Mouse (Mus musculus): ENCODE data around the gene Dnajc17.
A peak's percentile ranks its signal among the peaks of the same experiment; 100 is the strongest.

Gene Dnajc17

DNA sequence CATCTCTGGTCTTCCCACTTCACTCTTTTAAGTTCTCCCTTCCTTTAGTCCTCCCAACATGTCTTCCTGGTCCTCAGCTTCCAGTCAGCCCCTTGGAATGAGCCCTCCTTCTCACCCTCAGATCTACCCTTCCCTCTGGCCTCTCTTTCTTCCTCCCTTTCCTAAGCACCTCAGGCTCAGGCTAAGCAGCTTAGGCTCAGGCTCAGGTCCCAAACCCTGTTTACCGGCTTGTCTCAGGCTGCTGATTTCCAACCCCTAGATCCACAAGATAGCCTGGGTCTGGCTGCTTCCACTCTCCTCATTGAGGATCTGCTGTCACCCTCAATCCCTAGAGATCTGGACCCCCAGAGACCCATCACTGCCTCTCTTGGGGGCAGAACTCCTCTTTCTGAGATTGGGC lies 10.5 kb downstream of the Dnajc17 start:
- DNase-seq (ENCODE audit: low spot score): no peak

DNA sequence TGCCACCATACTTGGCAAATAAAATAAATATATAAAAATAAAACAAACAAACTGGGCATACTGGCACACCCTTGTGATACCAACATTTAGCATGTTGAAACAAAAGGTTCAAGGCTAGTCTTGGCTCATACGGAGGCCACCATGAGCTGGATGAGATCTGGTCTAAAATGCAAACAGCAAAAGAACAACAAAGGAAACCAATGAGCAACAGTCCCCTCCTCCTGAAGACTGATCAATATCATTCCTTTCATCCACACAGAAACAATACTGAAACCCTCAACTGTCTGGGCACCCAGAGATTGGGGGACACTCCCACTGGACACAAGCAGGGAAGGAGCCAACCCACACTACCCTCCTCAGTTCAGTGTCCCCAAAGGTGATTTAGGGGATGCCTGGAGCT lies 11.1 kb downstream of the Dnajc17 start:
- DNase-seq (ENCODE audit: low spot score): no peak

DNA sequence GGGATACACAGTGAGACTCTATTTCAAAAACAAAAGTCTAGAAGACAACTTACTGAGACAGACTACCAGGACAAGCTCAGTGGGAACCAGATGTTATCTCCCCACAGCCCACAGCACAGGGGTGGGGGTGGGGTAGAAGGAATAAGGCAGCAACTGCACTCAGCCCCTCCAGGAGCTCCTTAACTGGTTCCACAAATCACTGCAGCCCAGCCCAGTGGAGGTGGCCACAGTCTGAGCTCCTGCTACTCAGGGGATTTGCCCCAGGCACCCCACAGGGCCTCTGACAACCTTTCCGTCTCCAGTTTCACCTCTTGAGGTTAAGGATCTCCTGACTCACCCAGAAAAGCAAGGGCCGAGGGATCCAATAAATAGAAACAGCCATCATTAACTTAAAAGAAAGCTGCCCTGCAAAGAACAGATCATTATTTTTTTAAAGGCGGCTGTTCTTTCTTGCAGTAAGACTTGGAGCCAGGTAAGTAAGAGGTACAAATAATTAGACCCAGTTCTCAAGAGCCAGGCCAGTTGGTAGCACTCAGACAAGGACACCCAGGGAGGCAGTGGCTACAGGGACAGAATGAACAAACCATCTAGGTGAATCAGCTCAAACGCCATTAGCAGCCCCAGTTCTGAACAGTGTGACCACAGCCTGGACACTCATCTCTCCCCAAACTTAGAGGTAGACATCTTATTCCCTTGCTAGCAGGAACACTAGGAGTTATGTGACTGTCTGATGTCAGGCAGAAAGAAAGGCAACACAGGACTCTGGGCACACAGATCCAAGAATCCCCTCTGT lies 12.1 kb downstream of the Dnajc17 start:
- DNase-seq (ENCODE audit: low spot score): no peak

DNA sequence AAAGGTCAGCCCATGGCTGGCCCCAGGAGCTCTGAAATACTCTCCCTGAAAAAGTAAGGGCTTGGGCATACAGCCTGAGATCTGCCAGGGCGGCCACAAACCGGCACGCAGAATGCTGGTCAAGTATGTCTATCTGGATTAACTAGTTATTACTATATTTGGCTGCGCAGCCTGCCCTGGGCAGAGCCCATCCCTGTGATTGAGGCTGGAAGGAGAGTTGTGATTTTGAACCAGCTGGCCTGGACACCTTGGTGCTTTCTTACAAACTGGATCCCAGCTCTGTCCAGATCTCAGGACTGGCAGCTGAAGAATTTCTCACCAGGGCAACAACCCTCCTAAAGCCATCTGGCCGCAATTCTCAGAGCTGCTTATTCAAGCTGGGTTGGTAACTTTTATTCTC lies 14.5 kb downstream of the Dnajc17 start:
- DNase-seq (ENCODE audit: low spot score): no peak

DNA sequence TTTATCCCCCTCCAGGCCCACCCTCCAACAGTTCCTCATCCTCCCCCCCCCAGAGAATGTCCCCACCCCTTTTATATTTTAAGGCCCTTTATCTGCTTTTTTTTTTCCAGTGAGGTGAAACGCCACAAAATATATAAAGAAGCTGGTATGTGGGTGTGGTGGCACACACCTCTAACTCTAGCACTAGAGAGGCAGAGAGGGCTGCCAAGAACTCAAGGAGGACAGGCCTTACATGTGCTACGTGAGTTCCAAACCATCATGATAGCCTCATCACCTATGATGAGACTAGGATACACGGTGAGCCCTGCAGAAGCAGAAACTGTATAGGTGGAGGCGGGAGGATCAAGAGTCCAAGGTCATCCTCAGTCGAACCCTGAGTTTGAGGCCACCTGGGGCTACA lies 17.6 kb downstream of the Dnajc17 start:
- DNase-seq (ENCODE audit: low spot score): no peak

DNA sequence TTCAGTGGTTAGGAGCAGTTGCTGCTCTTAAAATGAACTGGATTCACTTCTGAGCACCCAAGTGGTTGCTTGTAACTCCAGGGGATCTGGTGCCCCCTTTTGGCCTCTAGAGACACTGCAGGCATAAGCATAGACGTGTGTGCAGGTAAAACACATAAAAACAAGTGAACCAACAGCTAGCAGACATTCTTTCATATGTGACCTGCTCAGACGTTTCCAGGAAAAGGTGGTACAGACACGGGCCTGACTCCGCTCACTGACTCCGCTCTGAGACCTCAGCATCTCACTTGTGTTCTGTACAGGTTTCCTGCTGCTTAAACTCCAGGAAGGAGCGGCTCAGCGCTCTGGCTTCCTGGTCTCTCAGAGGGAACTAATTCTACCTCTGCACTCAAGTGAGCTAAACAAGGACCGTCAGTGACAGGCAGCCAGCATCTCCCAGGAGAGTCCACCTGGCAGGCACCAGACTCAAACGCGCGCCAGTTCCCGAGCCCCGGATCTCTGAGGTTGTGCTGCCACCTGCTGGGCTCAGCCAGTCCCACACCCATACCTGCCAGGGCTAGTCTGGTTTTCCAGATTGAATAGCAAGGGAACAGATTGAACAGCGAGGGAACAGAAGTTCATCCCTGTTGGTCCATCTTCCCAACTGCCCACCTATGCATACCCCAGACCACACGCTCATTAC lies 19.4 kb downstream of the Dnajc17 start:
- DNase-seq (ENCODE audit: low spot score): peak; percentile 81

DNA sequence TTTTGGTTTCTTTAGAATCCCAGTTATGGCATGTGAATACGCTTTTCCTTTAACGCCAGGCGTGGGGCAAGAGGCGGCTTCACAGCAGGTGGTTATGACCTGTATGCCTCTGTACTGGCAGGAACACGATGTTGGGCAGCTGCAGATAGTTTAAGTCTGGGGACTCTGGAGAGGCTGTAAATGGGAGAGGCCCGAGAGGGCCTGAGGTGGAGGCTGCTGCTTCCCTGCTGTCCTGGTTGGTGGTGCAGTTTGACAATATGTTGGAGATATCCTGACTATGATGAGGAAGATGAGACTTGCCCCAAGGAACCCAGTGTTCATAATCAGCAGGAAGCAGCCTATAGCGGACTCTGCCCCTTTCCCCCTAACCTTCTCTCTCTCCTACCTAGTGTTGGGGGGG lies 25.7 kb downstream of the Dnajc17 start:
- no peak for DNase-seq (ENCODE audit: low spot score)

DNA sequence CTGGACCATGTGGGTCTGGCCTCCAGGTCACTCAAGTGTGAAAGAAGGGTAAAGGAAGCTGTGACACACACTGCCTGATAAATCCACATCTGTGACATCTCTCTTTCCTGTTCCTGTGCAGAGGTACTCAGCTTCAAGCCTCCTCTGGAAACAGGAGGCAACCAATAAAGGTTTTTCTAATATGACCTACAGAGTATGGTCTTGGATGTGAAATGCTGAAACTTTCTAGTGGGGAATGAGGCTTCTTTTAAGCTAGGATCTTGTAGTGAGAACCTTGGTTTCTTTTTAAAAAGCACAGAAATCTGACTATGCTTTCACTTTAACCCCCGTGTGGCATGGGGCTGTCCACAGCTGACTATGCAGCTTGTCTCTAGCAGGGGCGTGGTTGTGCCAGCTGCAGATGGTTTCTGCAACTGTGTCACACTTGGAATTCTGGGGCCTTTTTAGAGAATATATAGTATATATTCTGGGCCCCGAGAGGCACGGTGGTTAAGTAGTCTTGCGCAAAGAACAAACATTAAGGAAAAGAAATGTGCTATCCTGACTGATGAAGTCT lies 31.1 kb downstream of the Dnajc17 start:
- DNase-seq (ENCODE audit: low spot score): no peak

DNA sequence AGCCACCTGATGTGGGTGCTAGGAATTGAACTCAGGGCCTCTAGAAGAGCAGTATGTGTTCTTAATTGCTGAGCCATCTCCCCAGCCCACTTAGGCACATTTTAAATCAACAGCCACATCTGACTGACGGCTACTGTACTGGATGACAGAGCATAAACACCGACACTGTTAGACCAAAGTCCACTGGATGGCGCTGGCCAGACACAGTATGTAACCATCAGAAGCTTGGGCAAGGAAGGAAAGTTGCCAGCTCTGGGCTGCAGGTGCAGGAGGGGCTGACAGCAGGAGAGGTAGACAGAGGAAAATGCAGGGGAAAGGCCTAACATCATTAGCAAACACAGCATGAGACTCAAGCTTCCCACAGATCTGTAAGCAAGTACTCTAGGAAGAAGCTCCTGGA lies 31.8 kb downstream of the Dnajc17 start:
- no peak for DNase-seq (ENCODE audit: low spot score)

DNA sequence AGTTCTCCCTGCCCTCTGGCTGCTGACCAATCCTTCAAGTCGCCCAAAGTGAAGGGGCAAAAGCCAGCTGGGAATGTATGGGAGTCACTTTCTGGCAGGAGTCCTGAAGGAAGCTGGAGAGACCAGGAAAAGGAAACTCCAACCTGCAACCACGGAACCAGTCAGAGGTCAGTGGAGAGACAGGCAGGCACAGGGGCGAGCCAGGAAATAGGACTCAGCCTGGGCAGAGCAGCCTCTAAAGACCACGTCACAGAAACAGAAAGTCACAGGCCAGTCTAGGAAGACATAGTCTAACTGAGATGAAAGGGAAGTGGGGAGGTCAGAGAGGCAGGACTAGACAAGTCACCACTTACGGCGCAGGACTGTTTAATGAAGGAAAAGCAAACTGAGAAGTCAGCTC lies 33.0 kb downstream of the Dnajc17 start:
- DNase-seq (ENCODE audit: low spot score): no peak

DNA sequence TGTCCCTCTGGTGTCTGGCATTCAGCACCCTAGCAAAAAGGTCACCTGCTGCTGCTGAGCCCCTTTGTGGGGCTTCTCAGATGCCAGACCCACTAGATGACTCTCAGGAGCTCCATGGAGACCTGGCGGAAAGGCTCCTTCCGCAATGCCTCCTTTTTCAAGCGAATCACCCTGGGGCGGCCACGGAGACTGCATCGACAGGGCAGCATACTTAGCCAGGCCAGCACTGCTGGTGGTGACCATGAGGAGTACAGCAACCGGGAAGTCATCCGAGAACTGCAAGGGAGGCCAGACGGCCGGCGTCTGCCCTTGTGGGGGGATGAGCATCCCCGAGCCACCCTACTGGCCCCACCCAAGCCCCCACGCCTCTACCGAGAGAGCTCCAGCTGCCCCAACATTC lies 33.7 kb downstream of the Dnajc17 start:
- no peak for DNase-seq (ENCODE audit: low spot score)

DNA sequence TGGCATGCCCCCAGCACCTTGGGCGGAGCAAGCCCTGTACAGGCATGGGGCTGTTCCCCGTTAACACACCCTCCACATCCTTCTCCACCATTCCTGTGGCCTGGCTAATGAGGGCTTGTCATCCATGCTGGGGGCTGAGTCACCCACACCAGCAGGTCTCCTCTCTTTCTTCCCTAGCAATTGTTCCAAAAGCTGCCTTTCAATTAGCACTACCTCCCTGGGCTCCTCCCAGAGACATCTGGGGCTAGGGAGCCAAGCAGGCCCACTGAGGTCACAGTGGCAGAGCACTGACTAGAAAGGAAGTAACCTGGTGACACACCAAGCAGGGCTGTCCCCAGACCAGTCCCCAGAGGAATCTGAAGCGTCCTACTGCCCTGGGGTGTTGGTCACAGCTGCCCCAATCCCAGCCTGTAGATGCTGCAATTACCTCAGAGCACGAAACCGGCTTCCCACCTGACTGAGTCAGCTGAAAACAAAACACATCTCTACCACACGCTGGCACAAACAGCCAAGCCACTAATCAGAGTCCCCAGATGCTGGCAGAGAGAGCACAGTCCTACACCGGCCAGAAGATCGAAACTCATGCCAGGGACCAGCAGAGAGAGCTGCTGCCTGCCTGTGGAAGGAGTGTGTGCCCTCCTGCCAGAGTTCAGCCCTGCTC lies 34.5 kb downstream of the Dnajc17 start, which contains the start of gene Gm14137:
Gm14137 (plus strand) TSS at position 519 of the 661 bp plus-strand sequence.
- DNase-seq (ENCODE audit: low spot score): no peak

DNA sequence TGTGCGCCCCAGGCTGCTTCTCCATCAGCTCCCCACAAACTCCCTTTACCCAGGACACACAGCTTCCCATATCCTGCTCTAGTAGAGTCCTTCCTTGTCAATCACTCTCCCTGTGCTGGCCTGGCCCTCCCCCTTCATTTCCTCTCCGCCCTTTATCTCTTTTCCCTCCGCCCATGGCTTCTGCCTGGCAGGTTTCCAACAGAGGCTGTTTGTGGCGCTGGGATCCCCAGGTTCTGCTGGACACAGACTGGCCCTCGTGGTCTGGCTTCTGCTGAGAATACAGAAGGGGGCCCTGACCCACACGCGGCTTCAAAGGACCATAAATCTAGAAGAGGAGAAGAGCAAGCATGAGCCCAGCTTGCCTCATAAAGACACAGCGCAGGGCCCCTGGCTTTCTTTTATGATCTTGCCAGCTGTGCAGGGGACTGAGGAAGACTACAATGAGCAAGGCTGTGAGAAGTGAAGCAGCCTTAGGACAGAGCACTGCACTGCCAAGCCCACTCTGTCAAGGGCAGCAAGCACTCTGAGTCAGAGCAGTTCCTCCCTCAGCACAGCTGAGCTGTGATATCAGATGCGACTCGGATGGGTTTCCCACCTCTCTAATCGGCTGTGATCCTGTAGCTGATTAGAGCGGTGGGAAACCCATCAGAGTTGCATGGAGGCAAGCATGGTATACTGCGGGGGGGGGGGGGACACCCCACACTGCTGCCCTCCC lies 35.6 kb downstream of the Dnajc17 start:
- DNase-seq (ENCODE audit: low spot score): no peak

DNA sequence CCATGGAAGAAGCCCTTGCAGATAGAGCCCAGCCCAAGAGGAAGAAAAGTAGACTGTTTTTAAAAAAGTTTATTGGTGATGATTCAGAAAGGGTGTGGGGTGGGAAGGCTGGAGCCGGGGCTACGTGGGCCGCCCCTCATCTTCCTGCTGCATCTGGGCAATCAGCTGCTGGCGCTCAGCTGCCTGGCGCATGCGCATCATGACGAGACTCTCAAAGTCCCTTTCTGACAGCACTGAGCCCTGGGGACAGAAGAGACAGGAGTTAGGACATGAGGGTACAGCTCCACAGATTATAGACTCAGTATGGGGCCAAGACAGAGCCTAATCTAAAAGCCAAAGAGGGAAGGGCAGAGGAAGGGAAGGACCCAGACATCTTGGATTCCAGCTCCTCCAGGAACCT lies 36.1 kb downstream of the Dnajc17 start:
- no peak for DNase-seq (ENCODE audit: low spot score)

DNA sequence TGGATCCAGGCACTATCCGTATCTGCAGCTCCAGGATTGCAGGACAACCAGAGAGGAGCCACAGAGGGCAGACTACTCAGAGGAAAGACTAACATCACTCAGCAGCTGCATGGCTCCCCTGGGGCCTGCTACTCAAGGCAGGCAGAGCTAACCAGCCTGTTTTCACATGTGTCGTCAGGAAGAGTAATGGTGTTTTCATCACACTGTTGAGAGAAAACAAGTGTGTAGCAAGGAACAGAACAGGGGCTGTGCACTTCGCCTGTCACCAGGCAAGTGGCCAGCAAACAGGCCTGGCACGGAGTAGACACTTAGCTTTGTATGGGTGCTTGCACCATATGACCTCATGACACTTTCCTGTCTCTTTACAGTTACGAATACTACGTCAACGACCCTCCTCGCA lies 37.0 kb downstream of the Dnajc17 start:
- DNase-seq (ENCODE audit: low spot score): no peak

DNA sequence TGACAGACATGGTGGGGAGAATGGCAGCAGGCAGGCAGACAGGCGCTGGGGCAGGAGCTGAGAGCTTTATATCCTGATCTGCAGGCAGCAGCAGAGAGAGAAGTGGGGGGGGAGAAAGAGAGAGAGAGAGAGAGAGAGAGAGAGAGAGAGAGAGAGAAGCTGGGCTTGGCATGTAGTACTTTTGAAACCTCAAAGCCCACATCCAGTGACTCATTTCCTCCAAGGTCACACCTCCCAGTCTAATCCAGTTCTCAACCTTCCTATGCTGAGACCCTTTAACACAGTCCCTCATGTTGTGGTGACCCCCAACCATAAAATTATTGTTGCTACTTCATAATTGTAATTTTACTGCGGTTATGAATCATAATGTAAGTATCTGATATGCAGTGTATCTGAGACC lies 38.3 kb downstream of the Dnajc17 start:
- DNase-seq (ENCODE audit: low spot score): no peak

DNA sequence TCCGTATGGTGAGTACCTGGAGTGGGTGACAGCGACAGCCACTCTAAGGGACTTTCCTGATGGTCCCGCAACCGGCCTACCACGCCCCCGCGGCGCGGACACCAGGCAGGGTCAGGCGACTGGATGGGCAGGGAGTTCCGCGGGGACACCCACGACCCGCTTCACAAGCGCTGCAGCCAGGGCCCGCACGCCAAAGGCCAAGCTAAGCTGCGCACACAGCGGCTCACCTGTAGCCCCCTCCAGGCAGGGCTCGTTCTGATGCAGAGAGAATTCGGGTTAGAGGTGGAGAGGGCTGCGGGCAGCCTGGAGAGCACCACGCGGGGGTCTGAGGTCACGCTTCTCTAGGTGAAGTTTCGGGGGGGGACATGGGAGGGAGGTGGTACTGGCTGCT lies 40.7 kb downstream of the Dnajc17 start:
- DNase-seq (ENCODE audit: low spot score): no peak

DNA sequence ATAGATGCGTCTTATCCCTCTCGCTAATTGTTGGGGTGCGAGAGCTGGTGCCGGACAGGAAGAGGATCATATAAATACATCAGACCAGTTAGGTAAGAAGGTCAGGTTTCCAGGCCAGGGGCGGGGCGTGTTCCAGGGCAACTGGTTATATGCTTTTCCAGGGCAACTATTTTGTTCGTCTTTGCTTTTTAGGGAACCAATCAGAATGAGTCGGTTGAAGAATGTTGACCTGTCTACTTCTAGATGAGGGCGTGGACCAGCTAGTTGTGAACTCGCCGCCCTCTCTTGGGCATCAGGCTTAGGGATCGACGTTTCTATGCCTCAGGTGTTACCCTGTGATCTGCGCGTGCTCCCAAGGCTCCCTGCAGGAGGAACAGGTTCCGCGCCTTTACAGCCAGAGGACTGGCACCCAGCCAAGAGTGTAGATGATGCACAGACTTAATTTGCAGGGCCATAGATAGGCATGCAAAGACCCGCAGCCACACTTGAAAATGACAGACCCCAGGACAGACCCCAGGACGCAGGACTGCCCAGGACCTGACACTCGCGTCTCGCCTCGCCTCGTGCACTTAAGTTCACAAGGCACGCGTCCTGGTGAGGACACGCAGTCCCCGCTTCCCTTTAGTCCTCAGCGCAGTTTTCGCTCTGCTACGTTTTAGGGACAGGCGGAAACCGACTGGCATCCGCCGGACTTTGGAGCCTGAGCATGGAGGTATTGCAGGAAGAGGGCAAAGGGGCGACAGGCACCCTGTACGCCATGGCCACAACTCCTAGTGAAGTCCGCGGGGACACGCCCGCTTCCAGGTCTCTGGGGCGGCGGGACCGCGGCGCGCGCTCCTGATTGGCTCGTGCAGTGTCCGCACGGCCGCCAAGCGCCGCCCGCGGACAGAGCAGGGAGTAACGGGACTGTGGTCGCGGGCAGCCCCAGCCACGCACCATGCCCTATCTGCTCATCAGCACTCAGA lies 41.4 kb downstream of the Dnajc17 start, which contains the start of gene Gchfr:
Gchfr (plus strand) TSS at position 873 of the 965 bp plus-strand sequence.
- no peak for DNase-seq (ENCODE audit: low spot score)

DNA sequence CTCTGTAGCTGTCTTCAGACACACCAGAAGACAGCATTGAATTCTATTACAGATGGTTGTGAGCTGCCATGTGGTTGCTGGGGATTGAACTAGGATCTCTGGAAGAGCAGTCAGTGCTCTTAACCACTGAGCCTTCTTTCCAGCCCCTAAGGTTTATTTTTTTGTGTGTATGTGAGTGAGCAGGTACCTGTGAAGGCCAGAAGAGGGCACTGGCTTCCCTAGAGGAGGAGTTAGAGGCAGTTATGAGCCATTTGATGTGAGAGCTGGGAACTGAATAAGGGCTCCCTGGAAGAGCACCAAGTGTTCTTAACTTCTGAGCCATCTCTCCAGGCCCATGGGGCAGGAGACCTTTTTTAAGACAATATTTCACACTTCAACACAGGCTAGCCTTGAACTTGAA lies 43.2 kb downstream of the Dnajc17 start:
- no peak for DNase-seq (ENCODE audit: low spot score)

DNA sequence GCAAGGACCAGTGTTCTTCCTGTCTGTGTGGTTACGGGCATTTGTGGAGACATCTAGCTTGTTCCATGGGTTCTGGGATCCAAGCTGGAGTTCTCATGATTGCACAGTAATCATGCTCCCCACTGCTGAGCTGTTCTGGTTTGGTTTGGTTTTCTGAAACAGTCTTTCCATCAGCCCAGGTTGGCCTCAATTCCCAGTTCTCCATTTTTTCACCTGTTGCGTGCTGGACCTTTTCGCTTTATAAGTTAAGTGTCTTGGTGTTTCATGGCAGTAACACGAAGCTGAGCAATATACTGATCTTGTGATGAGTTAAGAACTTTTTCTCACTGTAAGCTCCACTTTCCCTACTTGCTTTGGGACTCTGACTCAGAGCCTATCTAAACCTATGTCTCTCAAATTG lies 44.6 kb downstream of the Dnajc17 start:
- DNase-seq (ENCODE audit: low spot score): no peak

DNA sequence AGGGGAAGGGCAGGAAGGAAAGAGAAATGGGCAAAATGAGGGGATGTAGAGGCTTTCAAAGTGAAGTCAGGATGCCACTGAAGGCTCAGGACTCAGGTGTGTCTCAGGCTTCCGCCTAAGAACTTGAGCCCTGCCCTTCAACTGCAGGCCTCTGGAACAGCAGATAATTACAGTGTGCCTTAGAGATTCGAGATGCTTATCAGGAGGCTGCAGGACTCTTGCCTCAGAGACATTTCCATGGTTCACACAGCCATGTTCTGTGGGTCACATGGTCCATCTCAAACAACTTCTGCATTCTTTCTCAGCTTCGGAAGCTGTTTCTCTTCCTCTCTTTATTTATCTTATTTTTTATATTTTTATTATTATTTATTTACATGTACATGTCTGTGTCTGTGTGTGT lies 45.5 kb downstream of the Dnajc17 start:
- no peak for DNase-seq (ENCODE audit: low spot score)

Measured in layer of hippocampus, adult 9-10 months (tissue).